Mouse (Mus musculus) brain, adult 10 weeks (tissue): Measurements from ENCODE around the gene Ces1c. TPM values are rescaled to one million over a fixed set of nuclear protein-coding genes. Genes with fewer than 3 reads are reported as not detected.

ENCODE experiments used
- polyA plus RNA-seq: library from polyadenylated mRNA; stranded (reverse); fragments of 350-450 nt; fragmentation: Illumina TruSeq; extraction: RNeasy Lipid Tissue Mini Kit (QIAGEN cat#74804); gene quantifications from one replicate; pipeline ENCODE4 v1.2.3, GENCODE M21; 2015; ENCODE audit warnings: low read depth, low replicate concordance

Gene Ces1c
- 0.40 TPM for polyA plus RNA-seq

DNA sequence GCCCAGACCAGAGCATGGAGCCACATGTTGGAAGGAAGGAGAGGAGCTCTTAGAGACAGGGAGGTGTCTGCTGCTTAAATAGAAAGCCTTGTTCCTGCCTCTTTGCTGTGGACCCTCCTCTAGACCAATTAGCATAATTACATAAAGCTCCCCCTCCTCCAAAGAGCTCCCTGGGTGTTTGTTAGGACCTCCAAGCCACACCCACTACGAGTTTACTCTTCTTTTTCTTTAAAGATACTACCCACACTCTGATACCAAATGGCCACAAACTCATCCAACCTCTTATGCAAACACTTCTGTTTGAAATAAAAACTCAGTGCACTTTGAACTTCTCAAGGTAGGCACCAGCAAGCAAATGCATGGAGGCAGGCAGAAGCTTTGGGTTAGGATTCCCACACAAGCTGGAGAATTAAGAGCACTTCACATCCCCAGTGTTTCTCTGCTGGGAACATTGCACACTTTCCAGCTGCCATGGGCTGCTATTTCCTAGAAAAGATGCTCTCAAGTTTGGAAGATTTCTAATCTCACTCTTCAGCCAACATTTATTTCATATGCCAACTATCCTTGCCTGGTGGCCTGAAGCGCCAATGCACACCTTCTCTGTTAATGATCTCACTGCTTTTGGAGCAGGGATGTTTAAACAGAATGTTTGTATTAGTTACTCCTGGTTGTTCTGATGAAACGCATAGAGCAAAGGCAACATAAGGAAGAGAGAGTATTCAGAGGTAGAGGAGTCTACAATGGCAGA lies at the start of gene Ces1c:
Ces1c (minus strand) TSS at position 51 of the 748 bp plus-strand sequence.

DNA sequence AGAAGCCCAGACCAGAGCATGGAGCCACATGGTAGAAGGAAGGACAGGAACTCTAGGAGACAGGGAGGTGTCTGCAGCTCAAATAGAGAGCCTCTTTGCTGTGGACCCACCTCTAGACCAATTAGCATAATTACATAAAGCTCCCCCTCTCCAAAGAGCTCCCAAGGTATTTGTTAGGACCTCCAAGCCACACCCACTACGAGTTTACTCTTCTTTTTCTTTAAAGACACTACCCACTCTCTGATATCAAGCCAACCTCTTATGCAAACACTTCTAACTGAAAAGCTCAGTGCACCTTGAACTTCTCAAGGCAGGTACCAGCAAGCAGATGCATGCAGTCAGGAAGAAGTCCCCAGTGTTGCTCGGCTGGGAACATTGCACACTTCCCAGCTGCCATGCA lies 51.2 kb downstream of the Ces1c start, which contains the start of gene Ces1b:
Ces1b (minus strand) TSS at position 131 of the 400 bp plus-strand sequence.

Other genes starting within 250 kb of the Ces1c start
- gene Capns2, start 229.9 kb downstream of the Ces1c start, polyA plus RNA-seq: 0.65 TPM
- 0.34 TPM for gene Slc6a2, start 171.2 kb downstream of the Ces1c start, polyA plus RNA-seq
- not detected for gene Ces1a, start 83.1 kb downstream of the Ces1c start, polyA plus RNA-seq
- not detected for gene Ces1b, start 51.3 kb downstream of the Ces1c start, polyA plus RNA-seq
- gene Ces1d, start 66.6 kb upstream of the Ces1c start, polyA plus RNA-seq: 0.62 TPM
- gene Ces1e, start 98.3 kb upstream of the Ces1c start, polyA plus RNA-seq: not detected
- gene Ces1f, start 148.5 kb upstream of the Ces1c start, polyA plus RNA-seq: not detected
- 0.18 TPM for gene Ces1g, start 206.0 kb upstream of the Ces1c start, polyA plus RNA-seq
- gene Ces1h, start 248.4 kb upstream of the Ces1c start, polyA plus RNA-seq: not detected